Mouse (Mus musculus) testis, adult 2 months (tissue): ENCODE results near the gene Il22ra1. TPM values are rescaled to one million over a fixed set of nuclear protein-coding genes. Genes with fewer than 3 reads are reported as not detected.
A peak's percentile ranks its signal among the peaks of the same experiment; 100 is the strongest.

ENCODE experiments used
- H3K27ac ChIP-seq: fragments of 200-500 bp; 2 replicates; pipeline ENCODE4 v1.5.1; 2012; ENCODE audit warnings: low read depth, low read length; ENCODE audit not compliant: control insufficient read depth, insufficient read depth
- H3K27me3 ChIP-seq: fragments of 200-500 bp; 2 replicates; pipeline ENCODE4 v1.6.1; 2012; ENCODE audit warnings: mild to moderate bottlenecking, low read length, moderate library complexity; ENCODE audit not compliant: control insufficient read depth, insufficient read depth
- H3K36me3 ChIP-seq: fragments of 200-500 bp; 2 replicates; pipeline ENCODE4 v1.6.1; 2012; ENCODE audit warnings: mild to moderate bottlenecking, low read length; ENCODE audit not compliant: control insufficient read depth, insufficient read depth
- H3K4me1 ChIP-seq: fragments of 200-500 bp; 2 replicates; pipeline ENCODE4 v1.6.1; 2012; ENCODE audit warnings: low read length; ENCODE audit not compliant: control insufficient read depth, insufficient read depth
- H3K4me3 ChIP-seq: fragments of 200-500 bp; 2 replicates; pipeline ENCODE4 v1.5.1; 2012; ENCODE audit warnings: low read depth, mild to moderate bottlenecking, low read length, moderate library complexity, mixed read lengths; ENCODE audit not compliant: control insufficient read depth
- CTCF ChIP-seq: fragments of 200-500 bp; IDR thresholded peaks from 2 replicates; pipeline ENCODE4 v1.5.1; 2012; ENCODE audit warnings: low read depth, mild to moderate bottlenecking, inconsistent platforms, low read length, moderate library complexity; ENCODE audit not compliant: control insufficient read depth, insufficient read depth, insufficient replicate concordance
- POLR2A ChIP-seq: fragments of 200-500 bp; IDR thresholded peaks from 2 replicates; pipeline ENCODE4 v1.6.1; 2012; ENCODE audit warnings: low read depth, mild to moderate bottlenecking, inconsistent platforms, low read length, moderate library complexity; ENCODE audit not compliant: control insufficient read depth
- polyA plus RNA-seq: library from polyadenylated mRNA; depleted of rRNA; stranded (reverse); fragments of >200 nt; gene quantifications from 2 replicates; pipeline ENCODE4 v1.2.3, GENCODE M21; 2012; rRNA removed

The Il22ra1 gene
- polyA plus RNA-seq, 1 experiment = 0.17 TPM

GRCm38 (mm10) chr4:135786581-135786980 lies 58.6 kb downstream of the Il22ra1 start:
- H3K27me3 ChIP-seq = no peaks in the 10 kb centered on the region
- H3K36me3 ChIP-seq = no peaks in the 10 kb centered on the region
- H3K4me3 ChIP-seq = no peak overlapping the region
- TF ChIP-seq POLR2A (no peak), CTCF (no peak)
- no peak overlapping the region for H3K27ac ChIP-seq
- peaks cover 11% of the 10 kb centered on the region for H3K4me1 ChIP-seq

GRCm38 (mm10) chr4:135787271-135787670 lies 59.3 kb downstream of the Il22ra1 start:
- peaks cover 11% of the 10 kb centered on the region for H3K4me1 ChIP-seq
- no peak overlapping the region for H3K4me3 ChIP-seq
- no peaks in the 10 kb centered on the region for H3K27me3 ChIP-seq
- TF ChIP-seq POLR2A (no peak), CTCF (no peak)
- H3K36me3 ChIP-seq = no peaks in the 10 kb centered on the region
- H3K27ac ChIP-seq = no peak overlapping the region

- TF ChIP-seq CTCF (no peak), POLR2A (no peak)
- H3K36me3 ChIP-seq = no peaks in the 10 kb centered on the region
- H3K27me3 ChIP-seq = no peaks in the 10 kb centered on the region
- H3K4me3 ChIP-seq = no peak overlapping the region
- H3K4me1 ChIP-seq = peaks cover 11% of the 10 kb centered on the region
- peak overlapping the region; percentile 11; the same call in 1 of the 2 replicates for H3K27ac ChIP-seq
These were observed 61.2 kb downstream of the Il22ra1 start for GRCm38 (mm10) chr4:135789135-135789534.

- no peak for TF ChIP-seq POLR2A
- Histone ChIP-seq H3K36me3 (no peaks in the 10 kb centered on the region), H3K4me3 (no peak overlapping the region), H3K27ac (no peak overlapping the region), H3K4me1 (peaks cover 15% of the 10 kb centered on the region), H3K27me3 (no peaks in the 10 kb centered on the region)
These were observed 64.8 kb downstream of the Il22ra1 start for GRCm38 (mm10) chr4:135792821-135793220.

- Histone ChIP-seq H3K36me3 (no peaks in the 10 kb centered on the region), H3K27ac (no peak overlapping the region), H3K4me1 (peaks cover 16% of the 10 kb centered on the region), H3K4me3 (peak overlapping the region; percentile 6; the same call in 1 of the 2 replicates), H3K27me3 (no peaks in the 10 kb centered on the region)
- TF ChIP-seq CTCF = no peak
These were observed 70.0 kb downstream of the Il22ra1 start for GRCm38 (mm10) chr4:135797931-135798330.

- TF ChIP-seq CTCF (peak; percentile 96), POLR2A (0 out of 2 replicates have a peak, but pooled peaks have one; percentile 24)
- Histone ChIP-seq H3K27me3 (no peaks in the 10 kb centered on the region), H3K36me3 (no peaks in the 10 kb centered on the region), H3K4me3 (no peak overlapping the region), H3K4me1 (peaks cover 15% of the 10 kb centered on the region), H3K27ac (no peak overlapping the region)
These were observed 73.6 kb downstream of the Il22ra1 start for GRCm38 (mm10) chr4:135801543-135801942.

Other genes with a start within 250 kb of the Il22ra1 start
- 119 and 126 TPM in 2 replicates for gene Stpg1, start 233.4 kb upstream of the Il22ra1 start, polyA plus RNA-seq
- 4.2 and 4.6 TPM in 2 replicates for gene Nipal3, start 233.1 kb upstream of the Il22ra1 start, polyA plus RNA-seq
- 0.64 and 0.69 TPM in 2 replicates for gene Grhl3, start 154.5 kb upstream of the Il22ra1 start, polyA plus RNA-seq
- gene Ifnlr1, start 41.9 kb upstream of the Il22ra1 start, polyA plus RNA-seq = 0.43 and 0.67 TPM in 2 replicates
- gene Myom3, start 31.5 kb downstream of the Il22ra1 start, polyA plus RNA-seq = 0.45 and 0.47 TPM in 2 replicates
- 72.8 and 76.8 TPM in 2 replicates for gene Srsf10, start 127.6 kb downstream of the Il22ra1 start, polyA plus RNA-seq
- gene Pnrc2, start 145.7 kb downstream of the Il22ra1 start, polyA plus RNA-seq = 6.4 and 7.4 TPM in 2 replicates
- gene Cnr2, start 167.2 kb downstream of the Il22ra1 start, polyA plus RNA-seq = 0.38 and 0.51 TPM in 2 replicates
- gene Fuca1, start 192.6 kb downstream of the Il22ra1 start, polyA plus RNA-seq = 76.9 and 84.0 TPM in 2 replicates
- gene Hmgcl, start 218.3 kb downstream of the Il22ra1 start, polyA plus RNA-seq = 10.2 and 11.6 TPM in 2 replicates
- 8.9 and 10.8 TPM in 2 replicates for gene Gale, start 235.6 kb downstream of the Il22ra1 start, polyA plus RNA-seq
- gene Lypla2, start 244.5 kb downstream of the Il22ra1 start, polyA plus RNA-seq = 24.6 and 26.7 TPM in 2 replicates